Mouse (Mus musculus): ENCODE measurements around the gene Vmn2r13.
"Not testable (repeated sequence)": the region's sequence is repeated elsewhere in the genome, so short reads cannot be mapped to it uniquely, and the experiment has no call there.

Gene Vmn2r13

GRCm38 (mm10) chr5:109192099-109192498, at the start of gene Vmn2r13:
Gene Vmn2r13, minus strand, starts transcription at chr5:109192199.
- DNase-seq (ENCODE audit: low read depth) = not testable (repeated sequence)

GRCm38 (mm10) chr5:109224608-109225007, 32.6 kb upstream of the Vmn2r13 start, which contains the start of gene Vmn2r14:
Gene Vmn2r14, minus strand, starts transcription at chr5:109224708.
- no peak for DNase-seq (ENCODE audit: low read depth)

GRCm38 (mm10) chr5:109166851-109167250, 25.1 kb downstream of the Vmn2r13 start:
- not testable (repeated sequence) for DNase-seq (ENCODE audit: low read depth)

- DNase-seq (ENCODE audit: low read depth) = no peak
Observed at GRCm38 (mm10) chr5:109160121-109160520, 31.9 kb downstream of the Vmn2r13 start.

GRCm38 (mm10) chr5:109159576-109159975, 32.4 kb downstream of the Vmn2r13 start:
- DNase-seq (ENCODE audit: low read depth) = not testable (repeated sequence)

- DNase-seq (ENCODE audit: low read depth) = not testable (repeated sequence)
Observed at GRCm38 (mm10) chr5:109158488-109159485, 33.2 kb downstream of the Vmn2r13 start.

- DNase-seq (ENCODE audit: low read depth) = no peak
Observed at GRCm38 (mm10) chr5:109139546-109139945, 52.5 kb downstream of the Vmn2r13 start.

GRCm38 (mm10) chr5:109136731-109137130, 55.3 kb downstream of the Vmn2r13 start:
- DNase-seq (ENCODE audit: low read depth) = no peak

All from c-Kit-positive CD71-positive TER-119-negative erythroid progenitor cells, embryonic 14.5 days (primary cell).